Mouse (Mus musculus): ENCODE data around the gene Gna12.

DNA sequence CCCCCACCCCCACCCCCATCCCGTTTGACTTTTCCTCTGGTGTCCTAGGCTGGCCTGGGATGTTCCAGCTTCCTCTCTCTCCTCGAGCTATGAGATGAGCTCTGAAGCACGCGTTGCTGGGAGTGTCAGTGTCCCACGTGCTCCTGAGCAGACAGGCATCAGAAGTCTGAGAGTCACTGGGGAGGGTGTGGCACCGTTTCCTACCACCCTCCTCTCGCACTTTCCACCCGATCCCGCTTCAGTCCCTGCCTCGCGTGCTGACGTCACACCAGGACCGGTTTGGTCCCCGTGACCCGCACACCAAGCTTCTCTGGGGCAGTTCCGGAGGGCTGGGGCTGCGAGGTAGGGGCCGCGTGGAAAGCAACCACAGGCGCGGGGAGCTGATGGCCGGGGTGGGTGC lies 94.9 kb downstream of the Gna12 start:
- no peak for TF ChIP-seq POLR2A (IDR thresholded peaks at IDR 0.05; ENCODE audit: insufficient read depth, low read depth, low read length)
- no peak for TF ChIP-seq CTCF (IDR thresholded peaks at IDR 0.05)

All from heart, adult 2 months (tissue).